Mouse (Mus musculus) CH12.LX (cell line): Measurements from ENCODE around the gene Pkdcc. TPM values are rescaled to one million over a fixed set of nuclear protein-coding genes. Genes with fewer than 3 reads are reported as not detected.

Experiments used
- DNase-seq: peaks from one replicate; pipeline ENCODE4 v3.0.0-alpha.2; 2013; ENCODE audit errors: extremely low read depth
- H3K27ac ChIP-seq: 2 replicates; pipeline ENCODE4 v1.5.1; 2012; ENCODE audit warnings: low read depth, mild to moderate bottlenecking, control low read depth, moderate library complexity; ENCODE audit not compliant: insufficient read depth
- H3K27me3 ChIP-seq: replicated peaks from 2 replicates; pipeline ENCODE3; 2012; ENCODE audit warnings: inconsistent platforms
- H3K36me3 ChIP-seq, 2 experiments: replicated peaks in 1 of 2; 2 replicates each; pipeline versions ENCODE3 to v1.6.1; 2012; ENCODE audit warnings: inconsistent platforms in 1 of 2, low read length in 1 of 2, mild to moderate bottlenecking in 1 of 2, mixed read lengths in 1 of 2, moderate library complexity in 1 of 2; ENCODE audit not compliant: control insufficient read depth in 1 of 2, insufficient read depth in 1 of 2
- H3K4me1 ChIP-seq, 2 experiments: 2 replicates each; pipeline ENCODE4 v1.6.1; 2012; ENCODE audit warnings: inconsistent platforms in 1 of 2, moderate library complexity in 1 of 2; ENCODE audit not compliant: insufficient read depth in 2 of 2, control insufficient read depth in 1 of 2
- H3K4me2 ChIP-seq: 2 replicates; pipeline ENCODE4 v1.6.1; 2012; ENCODE audit warnings: low read depth, mild to moderate bottlenecking, control low read depth; ENCODE audit not compliant: poor library complexity, insufficient read depth, severe bottlenecking
- H3K4me3 ChIP-seq, 3 experiments: fragments of 150-350 bp in 1 of 3; sonication (generic) in 1 of 3; replicated peaks in 1 of 3; 2 replicates each; pipeline versions ENCODE3 to v1.5.1; 2011 to 2012; ENCODE audit warnings: low read depth in 2 of 3, low read length in 2 of 3, mild to moderate bottlenecking in 2 of 3, moderate library complexity in 2 of 3, control low read depth in 1 of 3, improper control_type of control experiment in 1 of 3, inconsistent platforms in 1 of 3, mixed read lengths in 1 of 3; ENCODE audit not compliant: poor library complexity in 1 of 3
- H3K79me2 ChIP-seq: replicated peaks from 2 replicates; pipeline ENCODE4 v1.6.1; 2012; ENCODE audit warnings: mild to moderate bottlenecking, moderate library complexity; ENCODE audit not compliant: control insufficient read depth, poor library complexity, insufficient read depth, severe bottlenecking; ENCODE audit errors: extremely low read depth
- H3K9ac ChIP-seq: 2 replicates; pipeline ENCODE4 v1.6.1; 2012; ENCODE audit warnings: low read depth, mild to moderate bottlenecking, control low read depth, moderate library complexity; ENCODE audit not compliant: insufficient read depth
- H3K9me3 ChIP-seq: replicated peaks from 2 replicates; pipeline ENCODE3; 2012; ENCODE audit warnings: low read length, inconsistent platforms, mixed read lengths
- CHD1 ChIP-seq: IDR thresholded peaks from 2 replicates; pipeline ENCODE4 v1.6.1; 2012; ENCODE audit warnings: low read depth, low read length, improper control_type of control experiment, inconsistent platforms
- ELF1 ChIP-seq: IDR thresholded peaks from 2 replicates; pipeline ENCODE4 v1.6.1; 2014; ENCODE audit warnings: low read depth, mild to moderate bottlenecking, inconsistent platforms, low read length, improper control_type of control experiment
- GABPA ChIP-seq: IDR thresholded peaks from 2 replicates; pipeline ENCODE4 v1.6.1; 2012; ENCODE audit warnings: low read depth, low read length, improper control_type of control experiment, inconsistent platforms; ENCODE audit not compliant: insufficient replicate concordance
- HCFC1 ChIP-seq: IDR thresholded peaks from 2 replicates; pipeline ENCODE4 v1.6.1; 2012; ENCODE audit warnings: low read depth, mild to moderate bottlenecking, inconsistent platforms, low read length, improper control_type of control experiment
- JUND ChIP-seq: conservative IDR thresholded peaks from 2 replicates; pipeline ENCODE4 v1.6.1; 2011; ENCODE audit warnings: low read depth, low read length, improper control_type of control experiment
- MAX ChIP-seq: IDR thresholded peaks from 2 replicates; pipeline ENCODE4 v1.6.1; 2011; ENCODE audit warnings: low read length, improper control_type of control experiment
- MXI1 ChIP-seq: IDR thresholded peaks from 2 replicates; pipeline ENCODE4 v1.6.1; 2011; ENCODE audit warnings: mild to moderate bottlenecking, low read depth, low read length, improper control_type of control experiment
- MYC ChIP-seq: IDR thresholded peaks from 2 replicates; pipeline ENCODE4 v1.6.1; 2011; ENCODE audit warnings: low read depth, mild to moderate bottlenecking, improper control_type of control experiment, low read length
- POLR2A ChIP-seq: IDR thresholded peaks from 2 replicates; pipeline ENCODE4 v1.6.1; 2011; ENCODE audit warnings: low read depth, mild to moderate bottlenecking, improper control_type of control experiment, low read length
- POLR2AphosphoS2 ChIP-seq: IDR thresholded peaks from 2 replicates; pipeline ENCODE4 v1.6.1; 2011; ENCODE audit warnings: low read depth, low read length, improper control_type of control experiment
- SMC3 ChIP-seq: IDR thresholded peaks from 2 replicates; pipeline ENCODE4 v1.6.1; 2011; ENCODE audit warnings: low read depth, low read length, improper control_type of control experiment
- UBTF ChIP-seq: IDR thresholded peaks from 2 replicates; pipeline ENCODE4 v1.6.1; 2012; ENCODE audit warnings: low read depth, mild to moderate bottlenecking, inconsistent platforms, low read length, improper control_type of control experiment, moderate library complexity
- ZC3H11A ChIP-seq: IDR thresholded peaks from 2 replicates; pipeline ENCODE4 v1.6.1; 2012; ENCODE audit warnings: low read depth, mild to moderate bottlenecking, inconsistent platforms, low read length, improper control_type of control experiment
- ZKSCAN1 ChIP-seq: IDR thresholded peaks from 2 replicates; pipeline ENCODE4 v1.6.1; 2012; ENCODE audit warnings: low read depth, inconsistent platforms, low read length, improper control_type of control experiment, borderline replicate concordance
- ZMIZ1 ChIP-seq: IDR thresholded peaks from 2 replicates; pipeline ENCODE4 v1.6.1; 2012; ENCODE audit warnings: low read depth, mild to moderate bottlenecking, inconsistent platforms, low read length, improper control_type of control experiment
- dilution Hi-C: fragments of 300-500 bp; cut with MboI; formaldehyde crosslinking; loops from 2 replicates; pipeline ENCODE4 v1.14.3; 2020; ENCODE audit warnings: low sequenced_read_pairs; ENCODE audit not compliant: extremely low pct_unique_long_range_greater_than_20kb, extremely low pct_ligation_motif_present
- in situ Hi-C: fragments of 300-500 bp; cut with MboI; formaldehyde crosslinking; loops from 3 replicates; pipeline ENCODE4 v1.14.3; 2019; ENCODE audit warnings: low sequenced_read_pairs, low pct_ligation_motif_present, low pct_unique_long_range_greater_than_20kb, mixed read lengths
- polyA plus RNA-seq: library from polyadenylated mRNA; unstranded; fragments of >175 nt; gene quantifications from 2 replicates; pipeline ENCODE4 v1.2.1, GENCODE M21; 2012; ENCODE audit warnings: low read depth; ENCODE audit not compliant: insufficient read length
- total RNA-seq, 2 experiments: library from RNA; depleted of rRNA; stranded (reverse); fragments of 300-350 nt in 1 of 2; fragments of >200 nt in 1 of 2; gene quantifications; 2 replicates each; pipeline ENCODE4 v1.2.3; 2012 to 2014

Pkdcc gene
- total and polyA plus RNA-seq, 3 experiments: 3.7 to 4.3 (median 4.2) TPM

- dilution Hi-C loops: no loop called here
- no peak for DNase-seq
- Histone ChIP-seq H3K4me3 (no peak overlapping the region), H3K79me2 (no peaks in the 10 kb centered on the region), H3K4me1 (peaks cover 0 to 5% of the 10 kb centered on the region in 2 experiments; a peak in 1 of 4 replicates), H3K36me3 (no peaks in the 10 kb centered on the region), H3K27ac (no peak overlapping the region), H3K9ac (no peak overlapping the region), H3K9me3 (peaks cover 3% of the 10 kb centered on the region), H3K4me2 (no peak overlapping the region), H3K27me3 (no peaks in the 10 kb centered on the region)
- TF ChIP-seq POLR2AphosphoS2 (no peak), MXI1 (no peak), POLR2A (no peak)
- in situ Hi-C loops: no loop called here
Observed at GRCm38 (mm10) chr17:83179569-83179968, 35.5 kb upstream of the Pkdcc start.

DNA sequence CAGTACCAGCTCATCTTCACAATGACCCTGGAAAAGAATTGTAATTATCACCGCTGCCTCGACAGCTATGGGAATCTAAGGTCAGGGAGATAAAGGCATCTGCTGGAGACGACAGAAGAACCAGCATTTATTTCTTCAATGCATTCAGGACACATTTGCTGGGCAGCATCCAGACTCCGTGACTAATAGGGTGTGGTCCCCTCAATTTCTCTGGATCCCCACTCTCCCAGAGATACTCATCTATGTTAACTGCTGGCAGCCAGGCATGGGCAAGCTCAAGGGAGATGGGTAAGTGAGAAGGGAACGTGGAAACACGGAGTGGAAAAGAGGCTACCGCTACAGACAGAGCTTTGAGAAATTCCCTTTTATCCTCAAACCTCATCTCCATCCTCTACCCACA lies 34.0 kb upstream of the Pkdcc start:
- no peak overlapping the region for H3K4me3 ChIP-seq
- no peaks in the 10 kb centered on the region for H3K9me3 ChIP-seq
- H3K9ac ChIP-seq: no peak overlapping the region
- H3K79me2 ChIP-seq: no peaks in the 10 kb centered on the region
- dilution Hi-C loops (no loop called here), in situ Hi-C loops (no loop called here)
- H3K4me1 ChIP-seq: peaks cover 0 to 5% of the 10 kb centered on the region in 2 experiments; a peak in 1 of 4 replicates
- no peak for TF ChIP-seq UBTF
- TF ChIP-seq JUND: no peak
- TF ChIP-seq CHD1: no peak
- H3K27me3 ChIP-seq: no peaks in the 10 kb centered on the region
- no peak overlapping the region for H3K27ac ChIP-seq
- no peaks in the 10 kb centered on the region for H3K36me3 ChIP-seq
- no peak for DNase-seq
- no peak overlapping the region for H3K4me2 ChIP-seq

DNA sequence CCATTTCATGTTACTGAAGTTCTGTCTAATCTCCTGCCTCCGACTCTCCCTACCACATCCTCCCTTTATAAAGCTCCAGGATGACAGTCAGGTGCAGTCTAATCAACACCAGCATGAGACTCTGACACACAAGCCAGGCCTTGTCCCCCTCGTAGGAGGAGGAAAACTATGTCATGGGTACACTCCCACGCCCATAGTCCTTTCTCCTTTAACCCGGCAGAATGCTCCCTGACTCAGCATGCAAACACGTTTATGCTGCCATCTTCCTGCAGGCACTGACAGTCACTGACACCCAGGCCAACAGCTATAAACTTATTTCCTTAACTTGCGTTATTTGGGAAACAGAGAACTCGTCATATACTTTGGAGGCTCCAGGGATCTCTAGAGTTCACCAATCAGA lies 33.5 kb upstream of the Pkdcc start:
- no peaks in the 10 kb centered on the region for H3K79me2 ChIP-seq
- H3K27ac ChIP-seq: no peak overlapping the region
- dilution Hi-C loops: no loop called here
- no peaks in the 10 kb centered on the region for H3K27me3 ChIP-seq
- DNase-seq: no peak
- TF ChIP-seq GABPA: no peak
- no peak for TF ChIP-seq ELF1
- no peak for TF ChIP-seq MYC
- TF ChIP-seq MAX: no peak
- no peak for TF ChIP-seq POLR2A
- no peak for TF ChIP-seq ZC3H11A
- no peak for TF ChIP-seq ZKSCAN1
- TF ChIP-seq SMC3: no peak
- no peak for TF ChIP-seq HCFC1
- no peak for TF ChIP-seq ZMIZ1
- TF ChIP-seq, all 38 proteins: peak for 0
- H3K36me3 ChIP-seq: no peaks in the 10 kb centered on the region
- H3K4me2 ChIP-seq: no peak overlapping the region
- H3K9ac ChIP-seq: no peak overlapping the region
- peaks cover 0 to 5% of the 10 kb centered on the region in 2 experiments; a peak in 1 of 4 replicates for H3K4me1 ChIP-seq
- H3K4me3 ChIP-seq: no peak overlapping the region
- in situ Hi-C loops: no loop called here
- H3K9me3 ChIP-seq: no peaks in the 10 kb centered on the region
